Mouse (Mus musculus): ENCODE measurements around the gene Btbd2. TPM values are rescaled to one million over a fixed set of nuclear protein-coding genes. Genes with fewer than 3 reads are reported as not detected.
A peak's percentile ranks its signal among the peaks of the same experiment; 100 is the strongest.

Btbd2 gene
- polyA plus RNA-seq, 1 experiment from 2014 or later, result 82.7 TPM

DNA sequence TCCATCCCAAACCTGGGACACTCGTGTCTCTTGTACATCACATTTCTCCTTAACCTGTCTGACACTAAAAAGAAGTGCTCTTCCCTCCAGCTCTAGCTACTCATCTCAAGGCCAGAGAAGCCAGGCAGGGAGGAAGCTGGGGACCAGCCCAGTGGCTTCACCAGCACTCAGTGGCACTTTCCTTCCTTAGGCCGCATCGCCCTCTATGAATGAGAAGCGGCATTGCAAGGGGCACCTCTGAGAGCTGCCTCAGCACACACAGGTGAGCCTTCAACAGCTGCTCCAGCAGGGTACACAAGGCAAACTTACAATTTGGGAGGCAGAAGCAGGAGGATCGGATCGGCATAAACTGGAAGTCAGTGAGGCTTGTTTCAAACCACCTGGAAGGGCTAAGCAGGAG, 27.3 kb upstream of the Btbd2 start:
- ATAC-seq (ENCODE audit: low FRiP score, low read depth), result no peak
- WGBS, result 53% methylated on average over 6 of the region's 6 CpGs
- Histone ChIP-seq H3K4me1 (peaks cover 2% of the 10 kb centered on the region; the same call in 1 of the 2 replicates), H3K27me3 (no peaks in the 10 kb centered on the region), H3K36me3 (peaks cover 50% of the 10 kb centered on the region), H3K9me3 (no peaks in the 10 kb centered on the region), H3K27ac (replicated peaks) (no peak overlapping the region), H3K4me2 (replicated peaks) (no peak overlapping the region), H3K9ac (replicated peaks) (no peak overlapping the region), H3K4me3 (no peak overlapping the region)

DNA sequence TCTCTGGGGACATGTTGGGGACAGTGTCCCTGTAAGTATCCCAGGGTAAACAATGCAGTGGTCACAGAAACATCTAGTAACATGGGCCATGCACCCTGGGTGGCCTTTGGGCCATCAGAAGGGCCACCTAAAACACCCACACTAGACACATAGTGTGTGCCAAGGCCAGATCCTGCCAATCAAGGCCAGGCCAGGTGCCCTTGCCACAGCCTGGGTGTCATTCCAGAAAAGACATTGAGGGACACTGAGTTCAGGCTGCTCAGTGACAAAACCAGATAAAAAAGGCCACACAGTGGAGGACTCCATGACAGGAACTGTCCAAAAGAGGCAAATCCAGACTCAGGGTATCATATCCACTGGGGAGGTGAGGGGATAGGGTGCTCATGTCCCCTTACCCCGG, 26.8 kb upstream of the Btbd2 start:
- no peak for ATAC-seq (ENCODE audit: low FRiP score, low read depth)
- Histone ChIP-seq H3K9me3 (no peaks in the 10 kb centered on the region), H3K4me2 (replicated peaks) (no peak overlapping the region), H3K36me3 (peaks cover 47% of the 10 kb centered on the region), H3K4me1 (peaks cover 8% of the 10 kb centered on the region), H3K27me3 (no peaks in the 10 kb centered on the region), H3K27ac (replicated peaks) (no peak overlapping the region), H3K4me3 (no peak overlapping the region), H3K9ac (replicated peaks) (no peak overlapping the region)
- WGBS, result 97% methylated on average over 1 of the region's 1 CpGs

GRCm38 (mm10) chr10:80682003-80682402, 25.1 kb upstream of the Btbd2 start:
- Histone ChIP-seq H3K9me3 (no peaks in the 10 kb centered on the region), H3K4me1 (peaks cover 24% of the 10 kb centered on the region), H3K9ac (replicated peaks) (no peak overlapping the region), H3K4me2 (replicated peaks) (no peak overlapping the region), H3K27me3 (no peaks in the 10 kb centered on the region), H3K36me3 (peaks cover 36% of the 10 kb centered on the region), H3K27ac (replicated peaks) (no peak overlapping the region), H3K4me3 (no peak overlapping the region)
- 95% methylated on average over 6 of the region's 6 CpGs for WGBS
- ATAC-seq (ENCODE audit: low FRiP score, low read depth), result no peak

DNA sequence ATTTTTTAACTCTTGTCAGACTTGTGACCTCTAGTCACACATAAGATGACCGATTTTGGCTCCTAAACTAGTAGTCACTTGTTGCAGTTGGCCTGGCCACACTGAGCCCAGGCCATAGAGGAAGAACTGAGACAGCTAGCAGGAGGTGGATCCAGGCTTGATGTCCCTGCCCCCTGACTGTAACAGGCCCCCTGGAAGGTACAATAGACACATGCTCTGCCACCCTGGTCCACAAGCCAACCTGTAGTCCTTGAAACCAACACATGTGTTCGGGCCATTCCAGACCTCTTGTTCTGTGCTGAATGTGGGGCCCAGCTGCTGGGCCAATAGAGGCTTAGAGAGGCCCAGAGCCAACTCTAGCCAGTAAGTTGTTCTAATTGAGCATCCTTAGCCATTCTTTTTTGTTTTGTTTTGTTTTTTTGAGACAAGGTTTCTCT, 23.4 kb upstream of the Btbd2 start:
- no peak overlapping the region for H3K27ac ChIP-seq (replicated peaks)
- no peak for ATAC-seq (ENCODE audit: low FRiP score, low read depth)
- WGBS, result 82% methylated on average over 2 of the region's 2 CpGs

GRCm38 (mm10) chr10:80679556-80680259, 22.8 kb upstream of the Btbd2 start:
- Histone ChIP-seq H3K4me3 (no peak overlapping the region), H3K27ac (replicated peaks) (peak overlapping the region; percentile 95; the same call in 1 of the 2 replicates), H3K9ac (replicated peaks) (no peak overlapping the region), H3K4me1 (peaks cover 32% of the 10 kb centered on the region), H3K27me3 (no peaks in the 10 kb centered on the region), H3K36me3 (peaks cover 16% of the 10 kb centered on the region), H3K9me3 (no peaks in the 10 kb centered on the region), H3K4me2 (replicated peaks) (no peak overlapping the region)
- no peak for ATAC-seq (ENCODE audit: low FRiP score, low read depth)
- WGBS, result 57% methylated on average over 9 of the region's 9 CpGs

More for the DNA sequence above, 23.4 kb upstream of the Btbd2 start:
- Histone ChIP-seq H3K9ac (replicated peaks) (no peak overlapping the region), H3K4me1 (peaks cover 26% of the 10 kb centered on the region), H3K9me3 (no peaks in the 10 kb centered on the region), H3K4me3 (no peak overlapping the region), H3K27me3 (no peaks in the 10 kb centered on the region), H3K36me3 (peaks cover 19% of the 10 kb centered on the region), H3K4me2 (replicated peaks) (no peak overlapping the region)

DNA sequence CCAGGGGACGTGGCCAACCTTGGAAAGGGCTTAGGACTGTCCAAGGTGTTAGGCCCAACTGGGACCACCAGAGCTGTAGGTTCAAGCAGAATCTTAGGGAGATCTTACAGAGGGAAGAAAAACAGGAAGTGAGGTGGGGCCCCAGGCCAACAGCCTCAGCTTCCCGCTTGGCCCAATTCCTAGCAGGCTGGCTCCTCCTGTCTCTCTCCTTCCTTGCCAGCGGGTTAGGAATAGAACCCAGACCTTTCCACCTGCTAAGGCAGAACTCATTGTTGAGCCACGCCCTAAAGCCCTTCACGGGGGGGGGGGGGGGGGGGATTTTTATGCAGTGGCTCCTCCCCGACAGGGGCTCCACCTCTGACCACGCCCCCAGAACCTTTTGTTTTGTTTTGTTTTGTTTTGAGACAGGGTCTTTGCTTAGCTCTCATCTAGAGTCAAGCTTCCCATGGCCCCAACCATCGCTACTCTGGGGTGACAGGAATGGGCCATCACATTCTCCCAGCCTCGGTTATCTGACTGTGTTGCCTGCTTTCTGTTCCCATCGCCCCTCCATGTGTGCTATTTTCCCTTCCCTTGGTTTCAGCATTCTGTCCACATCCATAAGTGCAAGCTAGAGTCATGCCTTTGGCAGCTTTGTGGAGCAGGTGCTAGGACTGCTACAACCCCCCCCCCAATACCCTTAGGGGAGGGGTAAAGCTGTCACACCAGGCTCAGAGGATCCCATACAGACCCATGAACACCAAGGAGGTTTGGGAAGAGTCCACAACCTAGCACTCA, 21.9 kb upstream of the Btbd2 start:
- WGBS, result 53% methylated on average over 9 of the region's 10 CpGs

GRCm38 (mm10) chr10:80677942-80678436, 21.1 kb upstream of the Btbd2 start, which contains the start of gene Mknk2:
TSS of gene Mknk2 (minus strand) at chr10:80678112.
- ATAC-seq (ENCODE audit: low FRiP score, low read depth), result no peak
- no peaks in the 10 kb centered on the region for H3K27me3 ChIP-seq
- peak within 1 kb of the TSS; percentile 95 for H3K27ac ChIP-seq (replicated peaks)
- peaks cover 49% of the 10 kb centered on the region for H3K4me1 ChIP-seq
- 41% methylated on average over 8 of the region's 8 CpGs for WGBS
- no peaks in the 10 kb centered on the region for H3K9me3 ChIP-seq
- peak within 1 kb of the TSS; percentile 77 for H3K9ac ChIP-seq (replicated peaks)
- H3K4me2 ChIP-seq (replicated peaks), result peak within 1 kb of the TSS; percentile 94
- H3K36me3 ChIP-seq, result peaks cover 12% of the 10 kb centered on the region; the same call in 1 of the 2 replicates
- H3K4me3 ChIP-seq, result peak within 1 kb of the TSS; percentile 97

More for the DNA sequence above, 21.9 kb upstream of the Btbd2 start:
- peaks cover 41% of the 10 kb centered on the region for H3K4me1 ChIP-seq
- no peaks in the 10 kb centered on the region for H3K27me3 ChIP-seq
- H3K4me2 ChIP-seq (replicated peaks), result peak overlapping the region; percentile 94; the same call in 1 of the 2 replicates
- H3K36me3 ChIP-seq, result peaks cover 12% of the 10 kb centered on the region; the same call in 1 of the 2 replicates
- no peak overlapping the region for H3K4me3 ChIP-seq
- H3K9me3 ChIP-seq, result no peaks in the 10 kb centered on the region
- peak overlapping the region; percentile 95 for H3K27ac ChIP-seq (replicated peaks)
- ATAC-seq (ENCODE audit: low FRiP score, low read depth), result no peak
- 0 out of 2 replicates have a peak overlapping the region, but pooled peaks have one; percentile 77 for H3K9ac ChIP-seq (replicated peaks)

GRCm38 (mm10) chr10:80677128-80677875, 20.4 kb upstream of the Btbd2 start:
- Histone ChIP-seq H3K9me3 (no peaks in the 10 kb centered on the region), H3K27me3 (no peaks in the 10 kb centered on the region), H3K4me3 (peak overlapping the region; percentile 97), H3K4me1 (peaks cover 54% of the 10 kb centered on the region), H3K36me3 (peaks cover 16% of the 10 kb centered on the region), H3K27ac (replicated peaks) (peak overlapping the region; percentile 95), H3K9ac (replicated peaks) (peak overlapping the region; percentile 77), H3K4me2 (replicated peaks) (peak overlapping the region; percentile 94)
- WGBS, result 45% methylated on average over 9 of the region's 9 CpGs
- ATAC-seq (ENCODE audit: low FRiP score, low read depth), result no peak; the same call in 1 of the 2 replicates

GRCm38 (mm10) chr10:80676198-80676928, 19.5 kb upstream of the Btbd2 start:
- Histone ChIP-seq H3K4me3 (peak overlapping the region; percentile 97), H3K36me3 (peaks cover 25% of the 10 kb centered on the region), H3K9ac (replicated peaks) (peak overlapping the region; percentile 98), H3K4me2 (replicated peaks) (peak overlapping the region; percentile 94), H3K9me3 (no peaks in the 10 kb centered on the region), H3K27ac (replicated peaks) (peak overlapping the region; percentile 95), H3K4me1 (peaks cover 58% of the 10 kb centered on the region), H3K27me3 (no peaks in the 10 kb centered on the region)
- ATAC-seq (ENCODE audit: low FRiP score, low read depth), result peak; percentile 90
- under 1% methylated on average over 46 of the region's 78 CpGs for WGBS

GRCm38 (mm10) chr10:80675405-80676197, 18.7 kb upstream of the Btbd2 start:
- peak; percentile 17 for ATAC-seq (ENCODE audit: low FRiP score, low read depth)
- H3K27me3 ChIP-seq, result no peaks in the 10 kb centered on the region
- peak overlapping the region; percentile 97 for H3K4me3 ChIP-seq
- peak overlapping the region; percentile 80 for H3K27ac ChIP-seq (replicated peaks)
- peaks cover 33% of the 10 kb centered on the region for H3K36me3 ChIP-seq
- 0% methylated on average over 39 of the region's 54 CpGs for WGBS
- H3K4me2 ChIP-seq (replicated peaks), result peak overlapping the region; percentile 94
- peak overlapping the region; percentile 98 for H3K9ac ChIP-seq (replicated peaks)
- peaks cover 58% of the 10 kb centered on the region for H3K4me1 ChIP-seq
- no peaks in the 10 kb centered on the region for H3K9me3 ChIP-seq
